Mouse (Mus musculus): Measurements from ENCODE around the gene Tes3-ps. TPM values are rescaled to one million over a fixed set of nuclear protein-coding genes. Genes with fewer than 3 reads are reported as not detected.

Tes3-ps gene
- 0.50 TPM for polyA plus RNA-seq (2014; fragmentation: Illumina TruSeq; extraction: RNeasy Lipid Tissue Mini Kit (QIAGEN cat#74804); ENCODE audit: low read depth, low replicate concordance)

GRCm38 (mm10) chr13:49492376-49493368 lies at the start of gene Tes3-ps:
Gene Tes3-ps, plus strand, starts transcription at chr13:49493318.

DNA sequence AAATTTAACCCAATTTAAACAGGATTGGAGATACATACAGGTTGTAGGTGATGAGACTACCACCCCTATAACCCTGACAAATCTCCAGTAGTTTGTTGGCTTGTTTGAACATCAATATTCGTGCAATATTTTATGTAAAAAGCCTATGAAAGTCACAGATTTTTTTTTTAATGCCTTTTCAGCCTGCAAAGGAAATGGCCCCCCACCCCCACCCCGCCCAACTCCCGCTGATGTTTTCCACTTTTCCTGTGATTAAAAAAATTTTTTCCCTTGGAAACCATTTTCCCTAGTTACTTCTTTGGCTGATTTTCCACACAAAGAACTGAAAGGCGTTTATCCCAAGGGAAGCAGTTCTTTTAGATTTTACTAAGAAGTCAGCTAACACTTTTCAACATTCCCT lies 11.4 kb downstream of the Tes3-ps start, which contains the start of gene Ecm2:
Ecm2 (plus strand) TSS at position 301 of the 400 bp plus-strand sequence.

DNA sequence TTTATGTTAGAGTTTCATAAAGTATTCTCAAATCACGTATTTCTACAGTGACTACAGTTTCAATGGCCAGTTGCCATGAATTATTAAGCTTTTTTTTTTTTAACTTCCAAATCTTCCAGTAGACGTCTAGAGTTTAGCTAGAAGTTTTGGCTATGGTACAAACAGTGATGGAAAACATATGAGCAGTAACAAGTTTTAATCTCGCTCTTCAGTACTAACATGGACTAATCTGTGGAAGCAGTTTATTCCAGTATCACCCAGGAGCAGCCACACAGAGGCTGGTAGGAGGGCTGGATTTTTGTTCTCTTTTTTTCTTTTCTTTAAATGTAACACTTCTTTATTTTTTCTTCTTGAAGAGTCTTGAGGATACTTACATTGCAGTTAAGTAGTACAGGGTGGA lies 51.2 kb downstream of the Tes3-ps start, which contains the start of gene Aspn:
Aspn (plus strand) TSS at position 165 of the 400 bp plus-strand sequence.

Other genes starting within 250 kb of the Tes3-ps start
- gene Susd3, start 244.6 kb upstream of the Tes3-ps start, polyA plus RNA-seq (2014; fragmentation: Illumina TruSeq; extraction: RNeasy Lipid Tissue Mini Kit (QIAGEN cat#74804); ENCODE audit: low read depth, low replicate concordance), result not detected
- 0.21 TPM for gene Fgd3, start 173.0 kb upstream of the Tes3-ps start, polyA plus RNA-seq (2014; fragmentation: Illumina TruSeq; extraction: RNeasy Lipid Tissue Mini Kit (QIAGEN cat#74804); ENCODE audit: low read depth, low replicate concordance)
- gene Bicd2, start 151.7 kb upstream of the Tes3-ps start, polyA plus RNA-seq (2014; fragmentation: Illumina TruSeq; extraction: RNeasy Lipid Tissue Mini Kit (QIAGEN cat#74804); ENCODE audit: low read depth, low replicate concordance), result 9.6 TPM
- gene Ippk, start 72.1 kb upstream of the Tes3-ps start, polyA plus RNA-seq (2014; fragmentation: Illumina TruSeq; extraction: RNeasy Lipid Tissue Mini Kit (QIAGEN cat#74804); ENCODE audit: low read depth, low replicate concordance), result 4.4 TPM
- gene Ecm2, start 11.5 kb downstream of the Tes3-ps start, polyA plus RNA-seq (2014; fragmentation: Illumina TruSeq; extraction: RNeasy Lipid Tissue Mini Kit (QIAGEN cat#74804); ENCODE audit: low read depth, low replicate concordance), result 1.7 TPM
- gene Aspn, start 51.1 kb downstream of the Tes3-ps start, polyA plus RNA-seq (2014; fragmentation: Illumina TruSeq; extraction: RNeasy Lipid Tissue Mini Kit (QIAGEN cat#74804); ENCODE audit: low read depth, low replicate concordance), result 0.48 TPM
- 2.2 TPM for gene Omd, start 89.1 kb downstream of the Tes3-ps start, polyA plus RNA-seq (2014; fragmentation: Illumina TruSeq; extraction: RNeasy Lipid Tissue Mini Kit (QIAGEN cat#74804); ENCODE audit: low read depth, low replicate concordance)
- 8.5 TPM for gene Ogn, start 114.7 kb downstream of the Tes3-ps start, polyA plus RNA-seq (2014; fragmentation: Illumina TruSeq; extraction: RNeasy Lipid Tissue Mini Kit (QIAGEN cat#74804); ENCODE audit: low read depth, low replicate concordance)
- gene Cenpp, start 159.5 kb downstream of the Tes3-ps start, polyA plus RNA-seq (2014; fragmentation: Illumina TruSeq; extraction: RNeasy Lipid Tissue Mini Kit (QIAGEN cat#74804); ENCODE audit: low read depth, low replicate concordance), result 1.2 TPM
- 13.7 TPM for gene Nol8, start 159.8 kb downstream of the Tes3-ps start, polyA plus RNA-seq (2014; fragmentation: Illumina TruSeq; extraction: RNeasy Lipid Tissue Mini Kit (QIAGEN cat#74804); ENCODE audit: low read depth, low replicate concordance)
- 20.6 TPM for gene Iars, start 188.8 kb downstream of the Tes3-ps start, polyA plus RNA-seq (2014; fragmentation: Illumina TruSeq; extraction: RNeasy Lipid Tissue Mini Kit (QIAGEN cat#74804); ENCODE audit: low read depth, low replicate concordance)